Mouse (Mus musculus): ENCODE results near the gene Ttc4.

DNA sequence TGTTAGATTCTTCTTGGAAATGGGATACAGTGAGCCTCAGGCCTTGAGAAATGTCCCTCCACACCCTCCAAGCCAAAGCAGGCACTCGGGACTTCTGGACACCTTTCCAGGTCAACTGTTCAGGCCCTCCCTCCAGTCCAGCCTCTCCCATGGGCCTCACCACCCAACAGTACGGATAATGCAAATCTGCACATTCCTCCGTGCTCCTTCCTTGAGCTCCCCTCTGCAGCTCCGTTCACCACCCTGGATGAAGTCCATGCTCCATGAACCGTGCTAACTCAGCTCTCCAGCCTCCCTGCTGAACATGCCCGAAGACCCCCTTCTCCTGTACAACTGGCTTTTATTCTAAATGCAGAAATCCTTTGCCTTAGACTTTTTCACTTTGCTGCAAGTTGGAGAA is 14.0 kb downstream of the Ttc4 start:
- TF ChIP-seq POLR2A (IDR thresholded peaks at IDR 0.05; ENCODE audit: control insufficient read depth, low read depth, low read length) (no peak), CTCF (IDR thresholded peaks at IDR 0.05; ENCODE audit: control insufficient read depth, insufficient read depth, insufficient replicate concordance, low read depth, low read length) (no peak)
